Mouse (Mus musculus) neural tube, embryonic 15.5 days (tissue): ENCODE results near the gene Wrap53. TPM values are rescaled to one million over a fixed set of nuclear protein-coding genes. Genes with fewer than 3 reads are reported as not detected.
"Not testable (repeated sequence)": the region's sequence is repeated elsewhere in the genome, so short reads cannot be mapped to it uniquely, and the experiment has no call there.

ENCODE experiments used
- ATAC-seq: fragments of 200-750 bp; cut with Nextera tagmentation; 2 replicates; pipeline ENCODE4 v1.8.0; 2017; ENCODE audit warnings: mild to moderate bottlenecking, moderate TSS enrichment, moderate library complexity; ENCODE audit not compliant: low FRiP score
- H3K27ac ChIP-seq: fragments of 300-500 bp; sonication (generic); replicated peaks from 2 replicates; pipeline ENCODE4 v1.5.1; 2015; ENCODE audit warnings: mild to moderate bottlenecking, inconsistent platforms
- H3K27me3 ChIP-seq: fragments of 300-500 bp; sonication (generic); replicated peaks from 2 replicates; pipeline ENCODE4 v1.6.1; 2015; ENCODE audit warnings: inconsistent platforms
- H3K36me3 ChIP-seq: fragments of 300-500 bp; sonication (generic); 2 replicates; pipeline ENCODE4 v1.6.1; 2015; ENCODE audit warnings: inconsistent platforms
- H3K4me1 ChIP-seq: fragments of 300-500 bp; sonication (generic); 2 replicates; pipeline ENCODE4 v1.6.1; 2015; ENCODE audit warnings: inconsistent platforms
- H3K4me2 ChIP-seq: fragments of 300-500 bp; sonication (generic); 2 replicates; pipeline ENCODE4 v1.6.1; 2015; ENCODE audit warnings: inconsistent platforms, mild to moderate bottlenecking, moderate library complexity
- H3K4me3 ChIP-seq: fragments of 300-500 bp; sonication (generic); replicated peaks from 2 replicates; pipeline ENCODE4 v1.5.1; 2015; ENCODE audit warnings: mild to moderate bottlenecking, inconsistent platforms
- H3K9ac ChIP-seq: fragments of 300-500 bp; sonication (generic); replicated peaks from 2 replicates; pipeline ENCODE4 v1.6.1; 2015; ENCODE audit warnings: mild to moderate bottlenecking, inconsistent platforms
- H3K9me3 ChIP-seq: fragments of 300-500 bp; sonication (generic); replicated peaks from 2 replicates; pipeline ENCODE4 v1.6.1; 2016; ENCODE audit warnings: inconsistent platforms
- WGBS: fragments of 180-500 bp; shearing (Covaris S2); methylation state at CpG from one replicate; pipeline ENCODE4 v1.1.7; 2015; ENCODE audit warnings: mixed read lengths; 5-methylcytosine and 5-hydroxymethylcytosine counted together
- polyA plus RNA-seq: library from polyadenylated mRNA; unstranded; fragments of >200 nt; fragmentation: Nextera tagmentation; extraction: Ambion mirVana; gene quantifications from 2 replicates; pipeline ENCODE4 v1.2.1, GENCODE M21; 2015

Wrap53 gene
- polyA plus RNA-seq, 1 experiment from 2014 or later = 18.8 TPM

DNA sequence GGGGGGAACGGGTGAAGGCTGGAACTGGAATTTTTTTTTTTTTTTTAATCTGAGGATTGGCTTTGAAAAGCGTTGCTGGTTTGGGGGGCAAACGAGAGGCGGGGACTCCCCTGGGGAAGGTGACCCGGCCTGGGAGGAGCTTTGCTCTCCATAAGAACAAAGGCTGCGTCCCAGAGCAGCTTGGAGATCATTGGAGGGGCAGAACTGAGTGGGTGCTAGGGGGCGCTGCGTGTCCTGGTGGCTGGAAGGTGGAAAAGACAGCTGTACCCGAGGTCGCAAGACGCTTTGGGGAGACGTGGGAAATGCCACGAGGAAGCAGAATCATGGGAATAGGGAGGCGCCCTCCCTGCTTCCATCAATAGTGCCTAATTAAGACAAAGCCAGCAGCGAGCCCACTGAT, 33.0 kb downstream of the Wrap53 start:
- Histone ChIP-seq H3K4me2 (peak overlapping the region; percentile 80), H3K4me1 (peaks cover 66% of the 10 kb centered on the region), H3K9ac (peak overlapping the region; percentile 61), H3K36me3 (no peaks in the 10 kb centered on the region), H3K27me3 (no peaks in the 10 kb centered on the region), H3K27ac (peak overlapping the region; percentile 93), H3K9me3 (no peaks in the 10 kb centered on the region), H3K4me3 (peak overlapping the region; percentile 46)
- peak; percentile 25 for ATAC-seq
- WGBS = 2% methylated on average over 15 of the region's 15 CpGs

- peak overlapping the region; percentile 61 for H3K9ac ChIP-seq
- no peaks in the 10 kb centered on the region for H3K36me3 ChIP-seq
- peak; percentile 81 for ATAC-seq
- H3K27ac ChIP-seq = peak overlapping the region; percentile 93
- H3K4me1 ChIP-seq = peaks cover 64% of the 10 kb centered on the region
- peak overlapping the region; percentile 80 for H3K4me2 ChIP-seq
- WGBS = under 1% methylated on average over 44 of the region's 44 CpGs
- no peaks in the 10 kb centered on the region for H3K27me3 ChIP-seq
- peak overlapping the region; percentile 46 for H3K4me3 ChIP-seq
- no peaks in the 10 kb centered on the region for H3K9me3 ChIP-seq
Observed at GRCm38 (mm10) chr11:69546423-69547053, 33.5 kb downstream of the Wrap53 start.

DNA sequence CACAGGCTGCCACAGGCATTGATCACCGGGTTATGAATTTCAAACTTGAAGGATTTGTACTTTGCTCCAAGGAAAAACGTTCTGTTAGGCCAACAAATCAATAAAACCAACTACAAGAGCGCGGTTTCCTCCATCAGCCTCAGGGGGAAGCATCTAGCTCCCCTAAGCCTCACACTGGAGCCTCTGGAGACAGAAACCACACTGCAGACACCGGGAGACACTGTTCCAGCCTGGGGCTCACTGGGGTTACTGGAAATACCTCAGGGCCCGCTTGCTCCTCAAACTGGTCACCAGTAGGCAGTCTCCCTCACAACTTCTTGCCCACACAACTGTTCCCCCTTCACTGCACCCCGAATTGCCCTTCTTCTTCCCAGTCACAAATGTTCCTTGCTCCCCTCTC, 34.1 kb downstream of the Wrap53 start:
- Histone ChIP-seq H3K27me3 (no peaks in the 10 kb centered on the region), H3K4me1 (peaks cover 64% of the 10 kb centered on the region), H3K4me3 (peak overlapping the region; percentile 46), H3K27ac (peak overlapping the region; percentile 93), H3K9ac (peak overlapping the region; percentile 61), H3K9me3 (no peaks in the 10 kb centered on the region), H3K4me2 (peak overlapping the region; percentile 80), H3K36me3 (no peaks in the 10 kb centered on the region)
- WGBS = 9% methylated on average over 7 of the region's 7 CpGs
- peak; percentile 5; the same call in 1 of the 2 replicates for ATAC-seq

- ATAC-seq = no peak
- 8% methylated on average over 3 of the region's 3 CpGs for WGBS
- Histone ChIP-seq H3K36me3 (no peaks in the 10 kb centered on the region), H3K27ac (peak overlapping the region; percentile 60), H3K4me2 (0 out of 2 replicates have a peak overlapping the region, but pooled peaks have one; percentile 11), H3K9me3 (no peaks in the 10 kb centered on the region), H3K4me3 (no peak overlapping the region), H3K27me3 (no peaks in the 10 kb centered on the region), H3K4me1 (peaks cover 48% of the 10 kb centered on the region), H3K9ac (no peak overlapping the region)
Observed at GRCm38 (mm10) chr11:69543598-69543997, 36.5 kb downstream of the Wrap53 start.

DNA sequence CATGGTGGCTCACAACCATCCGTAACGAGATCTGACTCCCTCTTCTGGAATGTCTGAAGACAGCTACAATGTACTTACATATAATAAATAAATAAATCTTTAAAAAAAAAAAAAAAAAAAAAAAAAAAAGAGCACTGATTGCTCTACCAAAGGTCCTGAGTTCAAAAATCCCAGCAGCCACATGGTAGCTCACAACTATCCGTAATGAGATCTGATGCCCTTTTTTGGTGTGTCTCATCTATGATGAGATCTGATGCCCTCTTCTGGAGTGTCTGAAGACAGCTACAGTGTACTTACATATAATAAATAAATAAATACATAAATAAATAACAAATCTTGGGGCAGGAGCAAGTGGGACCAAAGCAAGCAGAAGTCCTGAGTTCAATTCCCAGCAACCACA, 38.3 kb downstream of the Wrap53 start:
- WGBS = 75% methylated on average over 1 of the region's 3 CpGs
- H3K36me3 ChIP-seq, H3K4me2 ChIP-seq, H3K27me3 ChIP-seq, H3K9me3 ChIP-seq, H3K4me3 ChIP-seq, ATAC-seq, H3K9ac ChIP-seq, H3K27ac ChIP-seq: not testable (repeated sequence)
- peaks cover 29% of the 10 kb centered on the region for H3K4me1 ChIP-seq

GRCm38 (mm10) chr11:69540700-69541099, 39.4 kb downstream of the Wrap53 start:
- no peak overlapping the region for H3K4me3 ChIP-seq
- H3K27me3 ChIP-seq = no peaks in the 10 kb centered on the region
- no peak for ATAC-seq
- no peaks in the 10 kb centered on the region for H3K9me3 ChIP-seq
- H3K36me3 ChIP-seq = no peaks in the 10 kb centered on the region
- H3K4me1 ChIP-seq = peaks cover 19% of the 10 kb centered on the region
- 84% methylated on average over 2 of the region's 2 CpGs for WGBS
- no peak overlapping the region for H3K9ac ChIP-seq
- H3K27ac ChIP-seq = no peak overlapping the region
- H3K4me2 ChIP-seq = no peak overlapping the region

GRCm38 (mm10) chr11:69534990-69535389, 45.1 kb downstream of the Wrap53 start:
- Histone ChIP-seq H3K36me3 (no peaks in the 10 kb centered on the region), H3K4me1 (0 out of 2 replicates have a peak, but pooled peaks cover 2% of the 10 kb centered on the region), H3K4me2 (no peak overlapping the region), H3K27me3 (no peaks in the 10 kb centered on the region), H3K27ac (no peak overlapping the region), H3K4me3 (no peak overlapping the region), H3K9ac (no peak overlapping the region), H3K9me3 (no peaks in the 10 kb centered on the region)
- WGBS = 78% methylated on average over 1 of the region's 1 CpGs
- ATAC-seq = no peak

DNA sequence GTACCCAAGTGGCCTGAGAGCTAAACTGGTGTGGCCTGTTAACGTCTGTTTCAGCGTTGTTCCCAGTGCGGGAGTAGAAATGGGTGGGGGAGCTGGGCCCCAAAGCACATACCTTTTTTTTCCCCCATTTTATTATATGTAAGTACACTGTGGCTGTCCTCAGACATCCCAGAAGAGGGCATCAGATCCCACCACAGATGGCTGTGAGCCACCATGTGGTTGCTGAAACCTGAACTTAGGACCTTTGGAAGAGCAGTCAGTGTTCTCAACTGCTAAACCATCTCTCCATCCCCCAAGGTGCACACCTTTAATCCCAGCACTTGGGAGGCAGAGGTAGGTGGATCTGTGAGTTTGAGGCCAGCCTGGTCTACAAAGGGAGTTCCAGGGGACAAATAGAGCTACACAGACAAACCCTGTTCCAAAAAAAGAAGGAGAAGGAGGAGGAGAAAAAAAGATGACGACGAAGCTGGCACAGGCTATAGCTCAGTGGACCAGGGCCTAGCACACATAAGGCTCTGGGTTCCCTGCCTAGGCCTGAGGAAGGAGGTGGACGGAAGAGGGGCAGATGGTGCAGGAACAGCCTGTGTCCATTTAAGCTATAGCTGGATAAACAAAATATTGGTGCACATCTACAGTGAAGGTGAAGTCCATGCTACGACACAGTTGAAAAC, 47.4 kb downstream of the Wrap53 start:
- Histone ChIP-seq H3K27ac (no peak overlapping the region), H3K4me1 (peaks cover 10% of the 10 kb centered on the region), H3K9me3 (no peaks in the 10 kb centered on the region), H3K4me2 (no peak overlapping the region), H3K36me3 (no peaks in the 10 kb centered on the region), H3K9ac (no peak overlapping the region), H3K27me3 (no peaks in the 10 kb centered on the region), H3K4me3 (no peak overlapping the region)
- 90% methylated on average over 7 of the region's 7 CpGs for WGBS
- ATAC-seq = no peak

DNA sequence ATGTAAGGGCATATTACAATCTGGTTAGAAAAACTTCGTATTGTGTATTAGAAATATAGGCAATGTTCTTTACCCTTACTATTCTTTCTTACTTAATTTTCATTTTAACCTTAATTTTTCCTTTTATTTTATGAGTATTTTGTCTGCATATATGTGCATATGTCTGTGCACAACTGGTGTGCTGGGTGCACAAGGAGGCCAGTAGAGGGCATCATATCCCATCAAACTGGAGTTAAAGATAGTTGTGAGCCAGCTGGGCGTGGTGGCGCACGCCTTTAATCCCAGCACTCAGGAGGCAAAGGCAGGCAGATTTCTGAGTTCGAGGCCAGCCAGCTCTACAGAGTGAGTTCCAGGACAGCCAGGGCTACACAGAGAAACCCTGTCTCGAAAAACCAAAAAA, 49.3 kb downstream of the Wrap53 start:
- not testable (repeated sequence) for H3K9me3 ChIP-seq

GRCm38 (mm10) chr11:69530281-69530680, 49.8 kb downstream of the Wrap53 start:
- 86% methylated on average over 3 of the region's 3 CpGs for WGBS
- Histone ChIP-seq H3K27ac (0 out of 2 replicates have a peak overlapping the region, but pooled peaks have one; percentile 33), H3K4me1 (peaks cover 27% of the 10 kb centered on the region)
- not testable (repeated sequence) for H3K4me2 ChIP-seq, H3K4me3 ChIP-seq, H3K27me3 ChIP-seq, H3K9ac ChIP-seq, H3K9me3 ChIP-seq, H3K36me3 ChIP-seq, ATAC-seq

More for the DNA sequence above, 49.3 kb downstream of the Wrap53 start:
- not testable (repeated sequence) for H3K27me3 ChIP-seq, H3K4me3 ChIP-seq, H3K27ac ChIP-seq, H3K4me2 ChIP-seq, ATAC-seq, H3K36me3 ChIP-seq, H3K9ac ChIP-seq
- WGBS = 91% methylated on average over 6 of the region's 6 CpGs
- peaks cover 27% of the 10 kb centered on the region for H3K4me1 ChIP-seq

GRCm38 (mm10) chr11:69528031-69528390, 52.0 kb downstream of the Wrap53 start:
- ATAC-seq = no peak

More at GRCm38 (mm10) chr11:69528031-69528390, 52.0 kb downstream of the Wrap53 start:
- Histone ChIP-seq H3K27ac (peak overlapping the region; percentile 91), H3K4me2 (no peak overlapping the region), H3K9me3 (no peaks in the 10 kb centered on the region), H3K4me3 (no peak overlapping the region), H3K4me1 (peaks cover 27% of the 10 kb centered on the region), H3K9ac (no peak overlapping the region), H3K36me3 (no peaks in the 10 kb centered on the region), H3K27me3 (no peaks in the 10 kb centered on the region)
- WGBS = 63% methylated on average over 4 of the region's 4 CpGs
